Mouse (Mus musculus): ENCODE results near the gene Zfp846. TPM values are rescaled to one million over a fixed set of nuclear protein-coding genes. Genes with fewer than 3 reads are reported as not detected.

Gene Zfp846
- polyA plus RNA-seq, 1 experiment from 2014 or later, result 16.5 TPM

Other genes with a start within 250 kb of the Zfp846 start
- 0.08 and 0.11 TPM in 2 replicates for gene Olfr18, start 245.2 kb upstream of the Zfp846 start, polyA plus RNA-seq (2014; fragmentation: Nextera tagmentation; extraction: Ambion mirVana)
- gene Zfp560, start 196.1 kb upstream of the Zfp846 start, polyA plus RNA-seq (2014; fragmentation: Nextera tagmentation; extraction: Ambion mirVana), result 35.1 and 37.5 TPM in 2 replicates
- gene Zfp26, start 121.1 kb upstream of the Zfp846 start, polyA plus RNA-seq (2014; fragmentation: Nextera tagmentation; extraction: Ambion mirVana), result 24.5 and 24.7 TPM in 2 replicates
- 18.3 and 24.6 TPM in 2 replicates for gene Zfp426, start 88.5 kb upstream of the Zfp846 start, polyA plus RNA-seq (2014; fragmentation: Nextera tagmentation; extraction: Ambion mirVana)
- gene Zfp266, start 59.9 kb upstream of the Zfp846 start, polyA plus RNA-seq (2014; fragmentation: Nextera tagmentation; extraction: Ambion mirVana), result 66.7 and 73.6 TPM in 2 replicates
- 346 and 349 TPM in 2 replicates for gene Ubl5, start 61.6 kb downstream of the Zfp846 start, polyA plus RNA-seq (2014; fragmentation: Nextera tagmentation; extraction: Ambion mirVana)
- gene Fbxl12, start 63.5 kb downstream of the Zfp846 start, polyA plus RNA-seq (2014; fragmentation: Nextera tagmentation; extraction: Ambion mirVana), result 11.6 and 12.1 TPM in 2 replicates
- gene Pin1, start 70.8 kb downstream of the Zfp846 start, polyA plus RNA-seq (2014; fragmentation: Nextera tagmentation; extraction: Ambion mirVana), result 55.1 and 55.3 TPM in 2 replicates
- gene Olfm2, start 165.1 kb downstream of the Zfp846 start, polyA plus RNA-seq (2014; fragmentation: Nextera tagmentation; extraction: Ambion mirVana), result 7.5 and 9.4 TPM in 2 replicates
- 0.71 and 1.0 TPM in 2 replicates for gene Col5a3, start 233.8 kb downstream of the Zfp846 start, polyA plus RNA-seq (2014; fragmentation: Nextera tagmentation; extraction: Ambion mirVana)
- not detected in 2 replicates for gene Rdh8, start 237.2 kb downstream of the Zfp846 start, polyA plus RNA-seq (2014; fragmentation: Nextera tagmentation; extraction: Ambion mirVana)

Measured in intestine, embryonic 14.5 days (tissue).